9 mouse cellular contexts compared by ENCODE assay signal in the genomic region with DNA sequence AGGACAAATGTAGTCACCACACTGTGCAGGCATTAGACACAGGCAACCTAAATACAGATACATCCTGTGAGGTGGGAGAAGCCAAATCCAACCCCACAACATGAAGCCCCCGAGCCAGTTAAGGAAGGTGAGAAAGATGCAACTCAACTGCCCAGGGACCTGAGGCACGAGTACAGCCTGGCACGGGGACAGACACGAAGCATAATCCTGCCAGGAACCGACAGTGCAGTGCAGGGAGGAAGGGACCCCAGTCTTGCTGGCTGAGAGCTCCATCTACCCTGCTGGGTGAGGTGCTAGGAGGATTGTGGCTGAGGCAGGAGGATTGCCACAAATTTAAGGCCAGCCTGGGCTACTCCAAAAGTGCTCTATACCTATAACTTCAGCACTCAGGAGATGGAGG. TPM values are rescaled to one million over a fixed set of nuclear protein-coding genes. Genes with fewer than 3 reads are reported as not detected.
DNase-seq lines count a peak whose midpoint lies in the region; ATAC-seq lines count a peak whose summit lies in the region.
"Had no signal": no experiment of that assay in that cellular context is flagged by ENCODE, and none has a peak within 500 bp of the region (broad histone marks: within the 10 kb centered on the region; RNA-seq: fewer than 3 reads in every experiment).

No protein-coding gene starts in this region.

- H3K4me2 ChIP-seq in hindbrain, embryonic 11.5 days (replicated peaks; ENCODE audit: low read depth, low read length): no peak overlapping the region
- H3K4me2 ChIP-seq in midbrain, embryonic 15.5 days: no peak overlapping the region
- H3K4me2 ChIP-seq in midbrain, embryonic 13.5 days (replicated peaks): no peak overlapping the region

- no peak for ATAC-seq in hindbrain, embryonic 11.5 days (ENCODE audit: low FRiP score)
- ATAC-seq in midbrain, embryonic 15.5 days (replicated peaks): peak; percentile 8; the same call in 1 of the 2 replicates
- no peak for ATAC-seq in midbrain, embryonic 13.5 days

- no peak for DNase-seq in hindbrain, embryonic 10.5 days (ENCODE audit: low spot score)
- DNase-seq in hindbrain, embryonic 11.5 days (ENCODE audit: low spot score): no peak
- DNase-seq in forebrain, embryonic 10.5 days (ENCODE audit: extremely low spot score, low spot score): no peak
- no peak for DNase-seq in limb, embryonic 10.5 days (ENCODE audit: low spot score)
- DNase-seq in lung, postnatal 4 days: no peak

- no peak overlapping the region for H3K4me3 ChIP-seq in hindbrain, embryonic 10.5 days
- H3K4me3 ChIP-seq in hindbrain, embryonic 11.5 days (ENCODE audit: low read depth, low read length): no peak overlapping the region
- H3K4me3 ChIP-seq in midbrain, embryonic 15.5 days: no peak overlapping the region
- no peak overlapping the region for H3K4me3 ChIP-seq in midbrain, embryonic 13.5 days (replicated peaks)
- H3K4me3 ChIP-seq in forebrain, embryonic 10.5 days: no peak overlapping the region
- H3K4me3 ChIP-seq in limb, embryonic 10.5 days: no peak overlapping the region
- H3K4me3 ChIP-seq: heart, adult 2 months had no signal

- 93% methylated on average over 5 of the region's 5 CpGs for WGBS in hindbrain, embryonic 10.5 days
- 96% methylated on average over 5 of the region's 5 CpGs for WGBS in hindbrain, embryonic 11.5 days
- 86% methylated on average over 5 of the region's 5 CpGs for WGBS in midbrain, embryonic 15.5 days
- 86% methylated on average over 5 of the region's 5 CpGs for WGBS in midbrain, embryonic 13.5 days
- 93% methylated on average over 5 of the region's 5 CpGs for WGBS in forebrain, embryonic 10.5 days
- 97% methylated on average over 5 of the region's 5 CpGs for WGBS in limb, embryonic 10.5 days

- H3K9ac ChIP-seq in hindbrain, embryonic 11.5 days (ENCODE audit: low read depth, low read length): no peak overlapping the region
- no peak overlapping the region for H3K9ac ChIP-seq in midbrain, embryonic 15.5 days
- H3K9ac ChIP-seq in midbrain, embryonic 13.5 days (replicated peaks): no peak overlapping the region; the same call in 1 of the 2 replicates

- peaks cover 76% of the 10 kb centered on the region for H3K36me3 ChIP-seq in hindbrain, embryonic 10.5 days
- no peaks in the 10 kb centered on the region for H3K36me3 ChIP-seq in hindbrain, embryonic 11.5 days (ENCODE audit: control insufficient read depth, insufficient read depth, low read length)
- 0 out of 2 replicates have a peak, but pooled peaks cover 4% of the 10 kb centered on the region for H3K36me3 ChIP-seq in midbrain, embryonic 15.5 days (replicated peaks)
- peaks cover 53% of the 10 kb centered on the region for H3K36me3 ChIP-seq in midbrain, embryonic 13.5 days
- H3K36me3 ChIP-seq in forebrain, embryonic 10.5 days (replicated peaks): peaks cover 87% of the 10 kb centered on the region
- peaks cover 81% of the 10 kb centered on the region for H3K36me3 ChIP-seq in limb, embryonic 10.5 days

- H3K9me3 ChIP-seq in hindbrain, embryonic 10.5 days: no peaks in the 10 kb centered on the region
- no peaks in the 10 kb centered on the region for H3K9me3 ChIP-seq in hindbrain, embryonic 11.5 days (ENCODE audit: control insufficient read depth, low read length)
- no peaks in the 10 kb centered on the region for H3K9me3 ChIP-seq in midbrain, embryonic 15.5 days
- no peaks in the 10 kb centered on the region for H3K9me3 ChIP-seq in midbrain, embryonic 13.5 days
- 0 out of 2 replicates have a peak, but pooled peaks cover 7% of the 10 kb centered on the region for H3K9me3 ChIP-seq in forebrain, embryonic 10.5 days
- no peaks in the 10 kb centered on the region for H3K9me3 ChIP-seq in limb, embryonic 10.5 days (replicated peaks)

- H3K27ac ChIP-seq in hindbrain, embryonic 10.5 days: peak overlapping the region; percentile 64; the same call in 1 of the 2 replicates
- no peak overlapping the region for H3K27ac ChIP-seq in hindbrain, embryonic 11.5 days (ENCODE audit: low read depth, low read length)
- H3K27ac ChIP-seq in midbrain, embryonic 15.5 days: no peak overlapping the region
- H3K27ac ChIP-seq in midbrain, embryonic 13.5 days: no peak overlapping the region
- peak overlapping the region; percentile 54 for H3K27ac ChIP-seq in forebrain, embryonic 10.5 days
- H3K27ac ChIP-seq in limb, embryonic 10.5 days: 0 out of 2 replicates have a peak overlapping the region, but pooled peaks have one; percentile 11
- H3K27ac ChIP-seq: heart, adult 2 months; kidney, postnatal 0 days had no signal

- H3K27me3 ChIP-seq in hindbrain, embryonic 10.5 days (ENCODE audit: insufficient read depth, poor library complexity, severe bottlenecking): no peaks in the 10 kb centered on the region
- H3K27me3 ChIP-seq in hindbrain, embryonic 11.5 days (ENCODE audit: control insufficient read depth, insufficient read depth, low read length): no peaks in the 10 kb centered on the region
- H3K27me3 ChIP-seq in midbrain, embryonic 15.5 days (replicated peaks): no peaks in the 10 kb centered on the region
- no peaks in the 10 kb centered on the region for H3K27me3 ChIP-seq in midbrain, embryonic 13.5 days
- H3K27me3 ChIP-seq in forebrain, embryonic 10.5 days (ENCODE audit: poor library complexity, severe bottlenecking): no peaks in the 10 kb centered on the region
- H3K27me3 ChIP-seq in limb, embryonic 10.5 days (ENCODE audit: low read depth, poor library complexity, severe bottlenecking): no peaks in the 10 kb centered on the region

- H3K4me1 ChIP-seq in hindbrain, embryonic 10.5 days (replicated peaks): peaks cover 33% of the 10 kb centered on the region
- H3K4me1 ChIP-seq in hindbrain, embryonic 11.5 days (replicated peaks; ENCODE audit: control insufficient read depth, insufficient read depth, low read length): peaks cover 4% of the 10 kb centered on the region
- peaks cover 26% of the 10 kb centered on the region for H3K4me1 ChIP-seq in midbrain, embryonic 15.5 days
- H3K4me1 ChIP-seq in midbrain, embryonic 13.5 days (replicated peaks): peaks cover 38% of the 10 kb centered on the region
- peaks cover 32% of the 10 kb centered on the region for H3K4me1 ChIP-seq in forebrain, embryonic 10.5 days
- peaks cover 20% of the 10 kb centered on the region for H3K4me1 ChIP-seq in limb, embryonic 10.5 days

RNA-seq across cellular contexts. Expression of a gene that starts 18.3 kb away (rescaled TPM):
- polyA plus RNA-seq in hindbrain, embryonic 10.5 days (2016; fragmentation: Nextera tagmentation; extraction: Ambion mirVana): 23.8 and 24.2 TPM in 2 replicates
- 12.1 and 14.5 TPM in 2 replicates for polyA plus RNA-seq in hindbrain, embryonic 11.5 days (2014; fragmentation: Nextera tagmentation; extraction: Ambion mirVana)
- 41.6 and 43.0 TPM in 2 replicates for polyA plus RNA-seq in midbrain, embryonic 15.5 days (2015; fragmentation: Nextera tagmentation; extraction: Ambion mirVana)
- 40.1 and 40.4 TPM in 2 replicates for polyA plus RNA-seq in midbrain, embryonic 13.5 days (2015; fragmentation: Nextera tagmentation; extraction: Ambion mirVana)
- polyA plus RNA-seq in forebrain, embryonic 10.5 days (2016; fragmentation: Nextera tagmentation; extraction: Ambion mirVana): 24.2 and 25.1 TPM in 2 replicates
- 20.9 and 22.8 TPM in 2 replicates for polyA plus RNA-seq in limb, embryonic 10.5 days (2016; fragmentation: Nextera tagmentation; extraction: Ambion mirVana)

RNA-seq across cellular contexts. Expression of a gene that starts 29.7 kb away (rescaled TPM):
- 14,349 and 15,462 TPM in 2 replicates for polyA plus RNA-seq in hindbrain, embryonic 10.5 days (2016; fragmentation: Nextera tagmentation; extraction: Ambion mirVana)
- 15,671 and 16,656 TPM in 2 replicates for polyA plus RNA-seq in hindbrain, embryonic 11.5 days (2014; fragmentation: Nextera tagmentation; extraction: Ambion mirVana)
- 13,428 and 14,272 TPM in 2 replicates for polyA plus RNA-seq in midbrain, embryonic 15.5 days (2015; fragmentation: Nextera tagmentation; extraction: Ambion mirVana)
- polyA plus RNA-seq in midbrain, embryonic 13.5 days (2015; fragmentation: Nextera tagmentation; extraction: Ambion mirVana): 15,567 and 17,404 TPM in 2 replicates
- polyA plus RNA-seq in forebrain, embryonic 10.5 days (2016; fragmentation: Nextera tagmentation; extraction: Ambion mirVana): 12,867 and 12,868 TPM in 2 replicates
- 13,950 and 14,682 TPM in 2 replicates for polyA plus RNA-seq in limb, embryonic 10.5 days (2016; fragmentation: Nextera tagmentation; extraction: Ambion mirVana)

RNA-seq across cellular contexts. Expression of a gene that starts 59.4 kb away (rescaled TPM):
- polyA plus RNA-seq in hindbrain, embryonic 10.5 days (2016; fragmentation: Nextera tagmentation; extraction: Ambion mirVana): 25.2 and 39.3 TPM in 2 replicates
- 30.7 and 44.0 TPM in 2 replicates for polyA plus RNA-seq in hindbrain, embryonic 11.5 days (2014; fragmentation: Nextera tagmentation; extraction: Ambion mirVana)
- 36.3 and 38.6 TPM in 2 replicates for polyA plus RNA-seq in midbrain, embryonic 15.5 days (2015; fragmentation: Nextera tagmentation; extraction: Ambion mirVana)
- 30.5 and 40.7 TPM in 2 replicates for polyA plus RNA-seq in midbrain, embryonic 13.5 days (2015; fragmentation: Nextera tagmentation; extraction: Ambion mirVana)
- 21.5 and 22.7 TPM in 2 replicates for polyA plus RNA-seq in forebrain, embryonic 10.5 days (2016; fragmentation: Nextera tagmentation; extraction: Ambion mirVana)
- 24.7 and 39.0 TPM in 2 replicates for polyA plus RNA-seq in limb, embryonic 10.5 days (2016; fragmentation: Nextera tagmentation; extraction: Ambion mirVana)

Comparison
In these comparisons a context has a peak if more than half of its experiments do, and no peak if none do; other contexts are left out.
1. H3K27ac ChIP-seq: peak in hindbrain, embryonic 10.5 days (single experiment), forebrain, embryonic 10.5 days (single experiment) and limb, embryonic 10.5 days (single experiment); none in hindbrain, embryonic 11.5 days (single experiment), midbrain, embryonic 15.5 days (single experiment) and midbrain, embryonic 13.5 days (single experiment).